Mouse (Mus musculus): ENCODE results near the gene Gm6164. TPM values are rescaled to one million over a fixed set of nuclear protein-coding genes. Genes with fewer than 3 reads are reported as not detected.
"Not testable (repeated sequence)": the region's sequence is repeated elsewhere in the genome, so short reads cannot be mapped to it uniquely, and the experiment has no call there.

The Gm6164 gene
- not detected in 2 replicates for polyA plus RNA-seq (2015; fragmentation: Nextera tagmentation; extraction: Ambion mirVana)

- H3K27me3 ChIP-seq (ENCODE audit: control insufficient read depth, insufficient read depth, low read length); DNase-seq (ENCODE audit: low spot score); H3K4me1 ChIP-seq (replicated peaks; ENCODE audit: control insufficient read depth, insufficient read depth); H3K36me3 ChIP-seq (ENCODE audit: control insufficient read depth, insufficient read depth, low read length); H3K9me3 ChIP-seq (ENCODE audit: control insufficient read depth, low read length); H3K4me2 ChIP-seq (replicated peaks; ENCODE audit: low read depth); H3K4me3 ChIP-seq (ENCODE audit: low read depth, low read length); H3K27ac ChIP-seq (replicated peaks); H3K9ac ChIP-seq (ENCODE audit: low read length); ATAC-seq (ENCODE audit: low FRiP score, low TSS enrichment): not testable (repeated sequence)
- no CpG with 5 or more reads among the region's 2 CpGs for WGBS
Observed at GRCm38 (mm10) chr7:20205507-20205906, at the start of gene Gm6164. Gm6164 (minus strand) TSS chr7:20205607.

- H3K4me2 ChIP-seq (replicated peaks; ENCODE audit: low read depth); H3K27ac ChIP-seq (replicated peaks); ATAC-seq (ENCODE audit: low FRiP score, low TSS enrichment); H3K27me3 ChIP-seq (ENCODE audit: control insufficient read depth, insufficient read depth, low read length); H3K9me3 ChIP-seq (ENCODE audit: control insufficient read depth, low read length); H3K36me3 ChIP-seq (ENCODE audit: control insufficient read depth, insufficient read depth, low read length); H3K4me1 ChIP-seq (replicated peaks; ENCODE audit: control insufficient read depth, insufficient read depth); H3K4me3 ChIP-seq (ENCODE audit: low read depth, low read length); H3K9ac ChIP-seq (ENCODE audit: low read length); DNase-seq (ENCODE audit: low spot score): not testable (repeated sequence)
- WGBS: no CpG with 5 or more reads among the region's 2 CpGs
Observed at GRCm38 (mm10) chr7:20233728-20234127, 28.3 kb upstream of the Gm6164 start, which contains the start of gene Gm4498. Gm4498 (minus strand) TSS chr7:20233828.

GRCm38 (mm10) chr7:20193410-20193809 lies 12.0 kb downstream of the Gm6164 start, which contains the start of gene Vmn1r95:
Vmn1r95 (plus strand) TSS chr7:20193710.
- not testable (repeated sequence) for DNase-seq (ENCODE audit: low spot score)
- WGBS: no CpG with 5 or more reads among the region's 3 CpGs

GRCm38 (mm10) chr7:20168277-20168676 lies 37.1 kb downstream of the Gm6164 start, which contains the start of gene Vmn1r94:
Vmn1r94 (minus strand) TSS chr7:20168377.
- H3K9me3 ChIP-seq (ENCODE audit: control insufficient read depth, low read length): not testable (repeated sequence)

More at GRCm38 (mm10) chr7:20193410-20193809, 12.0 kb downstream of the Gm6164 start, which contains the start of gene Vmn1r95:
- not testable (repeated sequence) for H3K36me3 ChIP-seq (ENCODE audit: control insufficient read depth, insufficient read depth, low read length); H3K27me3 ChIP-seq (ENCODE audit: control insufficient read depth, insufficient read depth, low read length); H3K9me3 ChIP-seq (ENCODE audit: control insufficient read depth, low read length); ATAC-seq (ENCODE audit: low FRiP score, low TSS enrichment); H3K4me1 ChIP-seq (replicated peaks; ENCODE audit: control insufficient read depth, insufficient read depth); H3K4me3 ChIP-seq (ENCODE audit: low read depth, low read length); H3K27ac ChIP-seq (replicated peaks); H3K9ac ChIP-seq (ENCODE audit: low read length); H3K4me2 ChIP-seq (replicated peaks; ENCODE audit: low read depth)

More at GRCm38 (mm10) chr7:20168277-20168676, 37.1 kb downstream of the Gm6164 start, which contains the start of gene Vmn1r94:
- H3K9ac ChIP-seq (ENCODE audit: low read length); H3K27ac ChIP-seq (replicated peaks); H3K36me3 ChIP-seq (ENCODE audit: control insufficient read depth, insufficient read depth, low read length); H3K27me3 ChIP-seq (ENCODE audit: control insufficient read depth, insufficient read depth, low read length); H3K4me3 ChIP-seq (ENCODE audit: low read depth, low read length); ATAC-seq (ENCODE audit: low FRiP score, low TSS enrichment); DNase-seq (ENCODE audit: low spot score); H3K4me1 ChIP-seq (replicated peaks; ENCODE audit: control insufficient read depth, insufficient read depth); H3K4me2 ChIP-seq (replicated peaks; ENCODE audit: low read depth): not testable (repeated sequence)
- WGBS: no CpG with 5 or more reads among the region's 3 CpGs

Other genes starting within 250 kb of the Gm6164 start
- gene Ceacam20, start 240.2 kb downstream of the Gm6164 start, polyA plus RNA-seq (2015; fragmentation: Nextera tagmentation; extraction: Ambion mirVana): not detected in 2 replicates
- not detected in 2 replicates for gene Nlrp9b, start 214.1 kb downstream of the Gm6164 start, polyA plus RNA-seq (2015; fragmentation: Nextera tagmentation; extraction: Ambion mirVana)
- gene Vmn1r91, start 105.9 kb downstream of the Gm6164 start, polyA plus RNA-seq (2015; fragmentation: Nextera tagmentation; extraction: Ambion mirVana): not detected in 2 replicates
- gene Gm16442, start 83.0 kb downstream of the Gm6164 start, polyA plus RNA-seq (2015; fragmentation: Nextera tagmentation; extraction: Ambion mirVana): not detected in 2 replicates
- not detected in 2 replicates for gene Vmn1r93, start 66.5 kb downstream of the Gm6164 start, polyA plus RNA-seq (2015; fragmentation: Nextera tagmentation; extraction: Ambion mirVana)
- gene Vmn1r94, start 37.2 kb downstream of the Gm6164 start, polyA plus RNA-seq (2015; fragmentation: Nextera tagmentation; extraction: Ambion mirVana): not detected in 2 replicates
- gene Vmn1r95, start 11.9 kb downstream of the Gm6164 start, polyA plus RNA-seq (2015; fragmentation: Nextera tagmentation; extraction: Ambion mirVana): not detected in 2 replicates
- not detected in 2 replicates for gene Gm4498, start 28.2 kb upstream of the Gm6164 start, polyA plus RNA-seq (2015; fragmentation: Nextera tagmentation; extraction: Ambion mirVana)
- gene Gm5890, start 57.2 kb upstream of the Gm6164 start, polyA plus RNA-seq (2015; fragmentation: Nextera tagmentation; extraction: Ambion mirVana): 0.15 TPM in 1 of 2 replicates, not detected in the other
- gene Gm4133, start 128.5 kb upstream of the Gm6164 start, polyA plus RNA-seq (2015; fragmentation: Nextera tagmentation; extraction: Ambion mirVana): not detected in 2 replicates
- gene Gm5728, start 169.8 kb upstream of the Gm6164 start, polyA plus RNA-seq (2015; fragmentation: Nextera tagmentation; extraction: Ambion mirVana): not detected in 2 replicates
- not detected in 2 replicates for gene Vmn1r100, start 212.3 kb upstream of the Gm6164 start, polyA plus RNA-seq (2015; fragmentation: Nextera tagmentation; extraction: Ambion mirVana)
- not detected in 2 replicates for gene Vmn1r101, start 237.0 kb upstream of the Gm6164 start, polyA plus RNA-seq (2015; fragmentation: Nextera tagmentation; extraction: Ambion mirVana)